Mouse (Mus musculus) midbrain, embryonic 11.5 days (tissue): ENCODE data around the gene Ccnd3. TPM values are rescaled to one million over a fixed set of nuclear protein-coding genes. Genes with fewer than 3 reads are reported as not detected.
"Not testable (repeated sequence)": the region's sequence is repeated elsewhere in the genome, so short reads cannot be mapped to it uniquely, and the experiment has no call there.

Experiments
- ATAC-seq: fragments of 200-750 bp; cut with Nextera tagmentation; 2 replicates; pipeline ENCODE4 v1.8.0; 2017; ENCODE audit warnings: moderate TSS enrichment, moderate library complexity; ENCODE audit not compliant: low FRiP score
- DNase-seq: peaks from one replicate; pipeline ENCODE4 v3.0.0; 2015; ENCODE audit warnings: low spot score; ENCODE audit errors: missing footprints
- H3K27ac ChIP-seq: fragments of 300-500 bp; sonication (generic); 2 replicates; pipeline ENCODE4 v1.5.1; 2014; ENCODE audit warnings: low read depth, low read length
- H3K27me3 ChIP-seq: fragments of 300-500 bp; sonication (generic); 2 replicates; pipeline ENCODE4 v1.6.1; 2014; ENCODE audit warnings: mild to moderate bottlenecking, low read length, moderate library complexity, mixed read lengths; ENCODE audit not compliant: control insufficient read depth, insufficient read depth
- H3K36me3 ChIP-seq: fragments of 300-500 bp; sonication (generic); 2 replicates; pipeline ENCODE4 v1.6.1; 2014; ENCODE audit warnings: mild to moderate bottlenecking, low read length, moderate library complexity, mixed read lengths; ENCODE audit not compliant: control insufficient read depth, insufficient read depth
- H3K4me1 ChIP-seq: fragments of 300-500 bp; sonication (generic); 2 replicates; pipeline ENCODE4 v1.6.1; 2014; ENCODE audit warnings: low read length; ENCODE audit not compliant: control insufficient read depth, insufficient read depth
- H3K4me2 ChIP-seq: fragments of 300-500 bp; sonication (generic); 2 replicates; pipeline ENCODE4 v1.6.1; 2014; ENCODE audit warnings: mild to moderate bottlenecking, moderate library complexity
- H3K4me3 ChIP-seq: fragments of 300-500 bp; sonication (generic); 2 replicates; pipeline ENCODE4 v1.5.1; 2014; ENCODE audit warnings: low read depth, low read length
- H3K9ac ChIP-seq: fragments of 300-500 bp; sonication (generic); 2 replicates; pipeline ENCODE4 v1.6.1; 2014; ENCODE audit warnings: low read length
- H3K9me3 ChIP-seq: fragments of 300-500 bp; sonication (generic); 2 replicates; pipeline ENCODE4 v1.6.1; 2016; ENCODE audit warnings: low read length; ENCODE audit not compliant: control insufficient read depth
- WGBS: fragments of 180-500 bp; shearing (Covaris S2); extraction: QIAGEN DNeasy Blood & Tissue Kit; methylation state at CpG from one replicate; pipeline ENCODE4 v1.1.7; 2014; 5-methylcytosine and 5-hydroxymethylcytosine counted together
- polyA plus RNA-seq: library from polyadenylated mRNA; unstranded; fragments of >200 nt; fragmentation: Nextera tagmentation; extraction: Ambion mirVana; gene quantifications from 2 replicates; pipeline ENCODE4 v1.2.1, GENCODE M21; 2014

The Ccnd3 gene
- polyA plus RNA-seq, 1 experiment from 2014 or later = 194 TPM

- ATAC-seq (no peak), DNase-seq (no peak)
- Histone ChIP-seq H3K4me2 (no peak overlapping the region), H3K9ac (no peak overlapping the region), H3K9me3 (no peaks in the 10 kb centered on the region), H3K4me3 (no peak overlapping the region), H3K36me3 (0 out of 2 replicates have a peak, but pooled peaks cover 6% of the 10 kb centered on the region), H3K27ac (no peak overlapping the region), H3K27me3 (no peaks in the 10 kb centered on the region), H3K4me1 (peaks cover 9% of the 10 kb centered on the region)
- 88% methylated on average over 4 of the region's 4 CpGs for WGBS
Measured at GRCm38 (mm10) chr17:47616652-47617051, 111.8 kb downstream of the Ccnd3 start.

GRCm38 (mm10) chr17:47617605-47618307, 112.9 kb downstream of the Ccnd3 start:
- H3K4me2 ChIP-seq = no peak overlapping the region
- no peaks in the 10 kb centered on the region for H3K9me3 ChIP-seq
- peaks cover 2% of the 10 kb centered on the region; the same call in 1 of the 2 replicates for H3K4me1 ChIP-seq
- H3K27me3 ChIP-seq = no peaks in the 10 kb centered on the region
- DNase-seq = no peak
- WGBS = 90% methylated on average over 9 of the region's 9 CpGs
- no peak for ATAC-seq
- no peak overlapping the region for H3K27ac ChIP-seq
- no peak overlapping the region for H3K9ac ChIP-seq
- H3K4me3 ChIP-seq = no peak overlapping the region
- H3K36me3 ChIP-seq = peaks cover 7% of the 10 kb centered on the region

GRCm38 (mm10) chr17:47618556-47619311, 113.9 kb downstream of the Ccnd3 start:
- 91% methylated on average over 13 of the region's 13 CpGs for WGBS
- H3K36me3 ChIP-seq = peaks cover 15% of the 10 kb centered on the region
- no peak for ATAC-seq
- H3K4me3 ChIP-seq = no peak overlapping the region
- H3K27me3 ChIP-seq = no peaks in the 10 kb centered on the region
- H3K4me2 ChIP-seq = no peak overlapping the region
- H3K9ac ChIP-seq = no peak overlapping the region
- no peaks in the 10 kb centered on the region for H3K9me3 ChIP-seq
- H3K4me1 ChIP-seq = no peaks in the 10 kb centered on the region
- no peak overlapping the region for H3K27ac ChIP-seq
- DNase-seq = no peak

- no peak overlapping the region for H3K9ac ChIP-seq
- H3K4me1 ChIP-seq = no peaks in the 10 kb centered on the region
- H3K27ac ChIP-seq = no peak overlapping the region
- no peak for ATAC-seq
- no peaks in the 10 kb centered on the region for H3K9me3 ChIP-seq
- no peaks in the 10 kb centered on the region for H3K27me3 ChIP-seq
- no peak overlapping the region for H3K4me3 ChIP-seq
- no peak overlapping the region for H3K4me2 ChIP-seq
- 91% methylated on average over 14 of the region's 14 CpGs for WGBS
- H3K36me3 ChIP-seq = peaks cover 15% of the 10 kb centered on the region
- no peak for DNase-seq
Measured at GRCm38 (mm10) chr17:47622912-47623554, 118.2 kb downstream of the Ccnd3 start.

- H3K9me3 ChIP-seq, H3K27ac ChIP-seq, ATAC-seq, H3K4me1 ChIP-seq, H3K4me3 ChIP-seq, DNase-seq, H3K27me3 ChIP-seq, H3K9ac ChIP-seq, H3K4me2 ChIP-seq: not testable (repeated sequence)
- WGBS = 100% methylated on average over 4 of the region's 5 CpGs
- peaks cover 15% of the 10 kb centered on the region for H3K36me3 ChIP-seq
Measured at GRCm38 (mm10) chr17:47624572-47624971, 119.7 kb downstream of the Ccnd3 start.

GRCm38 (mm10) chr17:47625088-47625487, 120.2 kb downstream of the Ccnd3 start:
- no peak for DNase-seq
- Histone ChIP-seq H3K4me3 (no peak overlapping the region), H3K36me3 (peaks cover 15% of the 10 kb centered on the region)

GRCm38 (mm10) chr17:47626031-47626430, 121.2 kb downstream of the Ccnd3 start:
- Histone ChIP-seq H3K27me3 (no peaks in the 10 kb centered on the region), H3K4me2 (no peak overlapping the region), H3K9me3 (no peaks in the 10 kb centered on the region), H3K9ac (no peak overlapping the region), H3K4me3 (no peak overlapping the region), H3K27ac (no peak overlapping the region), H3K4me1 (peaks cover 13% of the 10 kb centered on the region), H3K36me3 (peaks cover 15% of the 10 kb centered on the region)
- 94% methylated on average over 5 of the region's 5 CpGs for WGBS
- DNase-seq = no peak
- ATAC-seq = no peak

More at GRCm38 (mm10) chr17:47625088-47625487, 120.2 kb downstream of the Ccnd3 start:
- H3K4me2 ChIP-seq = no peak overlapping the region
- H3K9ac ChIP-seq = no peak overlapping the region
- no peak for ATAC-seq
- H3K4me1 ChIP-seq = 0 out of 2 replicates have a peak, but pooled peaks cover 4% of the 10 kb centered on the region
- WGBS = 94% methylated on average over 2 of the region's 2 CpGs
- no peak overlapping the region for H3K27ac ChIP-seq
- no peaks in the 10 kb centered on the region for H3K9me3 ChIP-seq
- H3K27me3 ChIP-seq = no peaks in the 10 kb centered on the region

GRCm38 (mm10) chr17:47627791-47628190, 122.9 kb downstream of the Ccnd3 start:
- ATAC-seq = no peak

More at GRCm38 (mm10) chr17:47627791-47628190, 122.9 kb downstream of the Ccnd3 start:
- no peak overlapping the region for H3K4me2 ChIP-seq
- no peaks in the 10 kb centered on the region for H3K9me3 ChIP-seq
- H3K27me3 ChIP-seq = no peaks in the 10 kb centered on the region
- DNase-seq = no peak
- peaks cover 27% of the 10 kb centered on the region for H3K4me1 ChIP-seq
- H3K27ac ChIP-seq = no peak overlapping the region
- no peak overlapping the region for H3K4me3 ChIP-seq
- no peak overlapping the region for H3K9ac ChIP-seq
- peaks cover 14% of the 10 kb centered on the region; the same call in 1 of the 2 replicates for H3K36me3 ChIP-seq
- WGBS = 80% methylated on average over 2 of the region's 2 CpGs
